Mouse (Mus musculus): ENCODE data around the gene Cdkn1a.

Cdkn1a gene

GRCm38 (mm10) chr17:29141577-29141976 is 50.8 kb downstream of the Cdkn1a start:
- no peak for DNase-seq (ENCODE audit: low read depth, low spot score)
- no peaks in the 10 kb centered on the region for H3K36me3 ChIP-seq (ENCODE audit: control insufficient read depth, insufficient read depth, low read length, poor library complexity, severe bottlenecking)

GRCm38 (mm10) chr17:29143266-29143665 is 52.5 kb downstream of the Cdkn1a start:
- Histone ChIP-seq H3K36me3 (ENCODE audit: control insufficient read depth, insufficient read depth, low read length, poor library complexity, severe bottlenecking) (no peaks in the 10 kb centered on the region), H3K27me3 (ENCODE audit: control insufficient read depth, insufficient read depth, low read length, poor library complexity, severe bottlenecking) (no peaks in the 10 kb centered on the region)
- DNase-seq (ENCODE audit: low read depth, low spot score): peak; percentile 67

More at GRCm38 (mm10) chr17:29141577-29141976, 50.8 kb downstream of the Cdkn1a start:
- H3K27me3 ChIP-seq (ENCODE audit: control insufficient read depth, insufficient read depth, low read length, poor library complexity, severe bottlenecking): no peaks in the 10 kb centered on the region

GRCm38 (mm10) chr17:29145101-29145500 is 54.3 kb downstream of the Cdkn1a start:
- DNase-seq (ENCODE audit: low read depth, low spot score): peak; percentile 82
- Histone ChIP-seq H3K36me3 (ENCODE audit: control insufficient read depth, insufficient read depth, low read length, poor library complexity, severe bottlenecking) (no peaks in the 10 kb centered on the region), H3K27me3 (ENCODE audit: control insufficient read depth, insufficient read depth, low read length, poor library complexity, severe bottlenecking) (no peaks in the 10 kb centered on the region)

GRCm38 (mm10) chr17:29147273-29147672 is 56.5 kb downstream of the Cdkn1a start:
- DNase-seq (ENCODE audit: low read depth, low spot score): no peak
- Histone ChIP-seq H3K36me3 (ENCODE audit: control insufficient read depth, insufficient read depth, low read length, poor library complexity, severe bottlenecking) (no peaks in the 10 kb centered on the region), H3K27me3 (ENCODE audit: control insufficient read depth, insufficient read depth, low read length, poor library complexity, severe bottlenecking) (no peaks in the 10 kb centered on the region)

GRCm38 (mm10) chr17:29147773-29148172 is 57.0 kb downstream of the Cdkn1a start:
- no peak for DNase-seq (ENCODE audit: low read depth, low spot score)
- no peaks in the 10 kb centered on the region for H3K36me3 ChIP-seq (ENCODE audit: control insufficient read depth, insufficient read depth, low read length, poor library complexity, severe bottlenecking)
- no peaks in the 10 kb centered on the region for H3K27me3 ChIP-seq (ENCODE audit: control insufficient read depth, insufficient read depth, low read length, poor library complexity, severe bottlenecking)

- Histone ChIP-seq H3K27me3 (ENCODE audit: control insufficient read depth, insufficient read depth, low read length, poor library complexity, severe bottlenecking) (no peaks in the 10 kb centered on the region), H3K36me3 (ENCODE audit: control insufficient read depth, insufficient read depth, low read length, poor library complexity, severe bottlenecking) (no peaks in the 10 kb centered on the region)
- DNase-seq (ENCODE audit: low read depth, low spot score): no peak
These were observed 59.0 kb downstream of the Cdkn1a start for GRCm38 (mm10) chr17:29149766-29150165.

Measured in splenic B cell, adult 2 months (primary cell).